Mouse (Mus musculus) kidney, adult 11 months (tissue): ENCODE data around the gene Cd164l2.

Experiments used
- DNase-seq: peaks from one replicate; pipeline ENCODE4 v3.0.0; 2022

Gene Cd164l2

DNA sequence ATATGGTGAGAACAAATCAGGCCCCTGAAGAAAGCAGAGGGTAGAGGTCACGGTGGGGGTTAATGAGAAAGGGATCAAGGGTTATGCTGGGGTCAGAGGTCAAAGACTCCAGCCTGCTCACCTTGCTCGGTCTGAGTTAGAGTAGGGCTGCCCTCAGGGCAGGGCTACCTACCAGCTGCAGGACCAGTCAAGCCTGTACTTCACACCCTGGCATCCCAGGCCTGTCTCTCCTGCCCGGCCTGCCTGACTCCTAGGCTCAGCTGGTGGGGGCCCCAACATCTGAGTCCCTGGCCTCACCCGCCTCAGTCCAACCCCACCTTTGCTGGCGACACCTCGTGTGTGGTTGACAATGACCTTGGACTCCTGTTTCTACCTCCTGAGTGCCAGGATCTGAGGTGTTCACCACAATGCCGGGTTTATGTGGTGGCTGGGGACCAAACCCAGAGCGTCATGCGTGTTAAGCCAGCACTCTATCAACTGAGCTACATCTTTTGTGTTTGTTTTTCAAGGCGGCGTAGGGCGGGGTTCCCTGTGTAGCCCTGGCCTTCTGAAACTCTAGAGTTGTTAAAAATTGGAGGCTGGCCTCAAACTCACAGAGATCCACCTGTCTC, 46.0 kb downstream of the Cd164l2 start:
- no peak for DNase-seq

DNA sequence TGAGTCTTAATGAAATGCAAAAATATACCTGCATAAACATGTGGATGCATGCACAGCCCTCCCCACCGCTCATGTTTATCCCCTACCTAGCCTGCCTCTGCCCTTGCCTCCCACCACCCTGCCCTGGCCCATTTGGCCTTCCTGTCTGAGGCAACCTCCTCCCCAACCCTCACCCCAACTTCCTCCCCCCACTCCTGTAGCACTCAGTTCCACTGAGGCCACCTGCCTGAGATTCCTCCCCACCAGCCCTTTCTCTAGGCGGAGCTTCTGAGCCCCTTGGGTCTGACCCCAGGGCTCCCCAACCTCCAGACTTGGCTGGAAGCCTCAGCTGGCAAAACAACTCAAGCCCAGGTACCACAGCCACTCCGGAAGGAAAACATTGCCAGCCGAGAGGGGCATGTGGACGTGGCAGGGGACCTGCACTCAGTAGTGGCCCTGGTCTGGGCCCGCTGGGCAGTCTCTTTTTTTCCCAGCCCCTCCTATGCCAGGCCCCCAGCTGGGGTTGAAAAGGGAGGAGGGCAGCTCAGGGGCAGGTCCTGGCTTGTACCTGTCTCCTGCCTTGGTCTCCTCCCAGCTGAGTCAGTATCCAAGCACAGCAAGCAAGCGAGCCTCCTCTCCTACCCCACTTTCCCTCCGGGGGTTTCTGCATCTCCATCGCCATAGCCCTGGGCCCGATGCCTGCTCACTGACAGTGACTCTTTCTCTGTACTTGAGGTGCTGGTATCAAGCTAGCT, 49.9 kb downstream of the Cd164l2 start:
- no peak for DNase-seq

GRCm38 (mm10) chr4:133262375-133262765, 50.4 kb downstream of the Cd164l2 start:
- DNase-seq, result no peak

GRCm38 (mm10) chr4:133262882-133263281, 51.0 kb downstream of the Cd164l2 start, which contains the start of gene Sytl1:
Gene Sytl1, minus strand, starts transcription at chr4:133263113.
- no peak for DNase-seq

- DNase-seq, result no peak
These were observed 51.8 kb downstream of the Cd164l2 start for GRCm38 (mm10) chr4:133263756-133264155.

GRCm38 (mm10) chr4:133264559-133264958, 52.6 kb downstream of the Cd164l2 start:
- no peak for DNase-seq

DNA sequence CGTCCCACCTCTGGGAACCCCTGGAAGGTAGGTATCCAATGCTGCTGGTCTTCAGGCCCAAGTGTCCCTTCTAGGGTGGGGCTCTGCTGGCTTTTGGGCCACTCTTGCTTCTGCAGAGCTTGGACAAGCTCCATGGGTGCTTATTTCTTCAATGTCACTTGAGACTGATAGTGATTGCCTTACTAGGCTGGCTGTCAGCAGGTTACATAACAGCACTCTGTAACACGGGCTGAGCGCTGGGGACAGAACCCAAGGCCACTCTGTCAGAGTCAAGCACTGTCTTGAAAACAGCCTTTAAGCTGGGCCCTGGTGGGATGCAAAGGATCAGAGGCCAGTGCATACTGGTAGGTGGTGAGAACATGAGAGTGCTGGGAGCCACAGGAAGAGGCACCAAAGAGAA, 53.4 kb downstream of the Cd164l2 start:
- no peak for DNase-seq

DNA sequence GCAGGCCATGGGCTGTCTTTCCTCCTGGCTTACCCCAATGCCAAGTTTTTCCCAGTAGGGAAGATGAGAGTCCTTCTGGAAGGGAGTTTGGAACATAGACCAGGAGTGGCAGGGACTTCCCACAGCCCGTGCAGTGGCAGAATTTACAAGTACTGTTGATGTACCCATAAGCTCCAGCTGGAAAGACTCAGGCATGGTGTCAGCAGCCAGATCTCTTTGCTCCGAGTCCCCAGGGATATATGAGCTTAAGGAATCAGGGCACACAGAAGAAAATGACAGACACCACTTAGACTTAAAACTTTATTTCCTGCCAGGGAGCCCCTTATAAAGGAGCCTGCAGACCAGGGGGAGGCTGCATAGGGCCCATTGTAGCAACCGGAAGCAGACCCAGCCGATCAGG, 53.8 kb downstream of the Cd164l2 start:
- DNase-seq, result no peak

DNA sequence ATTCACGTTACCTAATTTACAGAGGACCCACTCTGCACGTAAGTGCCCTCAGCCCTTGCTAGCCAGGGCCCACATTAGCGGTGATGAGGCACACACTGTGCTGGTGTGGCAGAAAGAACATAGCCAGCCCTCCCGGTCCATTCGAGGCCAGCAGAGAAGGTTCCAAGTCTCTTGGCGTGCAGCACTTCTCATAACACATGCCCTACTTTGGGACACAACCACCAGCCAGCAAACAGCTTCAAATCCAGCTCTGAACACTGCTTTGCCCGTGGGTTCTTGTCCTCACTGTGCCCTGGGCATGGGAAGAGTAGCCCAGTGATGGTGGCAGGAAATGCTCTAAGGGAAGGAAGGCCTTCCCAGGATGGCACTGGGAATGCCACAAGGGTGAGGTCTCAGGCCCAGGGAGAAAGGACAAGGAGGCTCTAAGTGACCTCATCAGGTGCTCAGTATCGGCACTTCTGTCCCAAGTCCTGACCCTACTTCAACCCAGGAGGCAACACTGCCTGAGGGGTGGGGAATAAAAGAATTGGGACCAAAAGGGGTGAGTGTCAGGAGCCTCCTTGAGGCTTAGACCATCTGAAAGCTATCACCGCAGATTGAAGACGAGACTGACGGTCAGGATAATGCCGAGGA, 54.4 kb downstream of the Cd164l2 start:
- DNase-seq, result no peak

GRCm38 (mm10) chr4:133268931-133269330, 57.0 kb downstream of the Cd164l2 start:
- no peak for DNase-seq

DNA sequence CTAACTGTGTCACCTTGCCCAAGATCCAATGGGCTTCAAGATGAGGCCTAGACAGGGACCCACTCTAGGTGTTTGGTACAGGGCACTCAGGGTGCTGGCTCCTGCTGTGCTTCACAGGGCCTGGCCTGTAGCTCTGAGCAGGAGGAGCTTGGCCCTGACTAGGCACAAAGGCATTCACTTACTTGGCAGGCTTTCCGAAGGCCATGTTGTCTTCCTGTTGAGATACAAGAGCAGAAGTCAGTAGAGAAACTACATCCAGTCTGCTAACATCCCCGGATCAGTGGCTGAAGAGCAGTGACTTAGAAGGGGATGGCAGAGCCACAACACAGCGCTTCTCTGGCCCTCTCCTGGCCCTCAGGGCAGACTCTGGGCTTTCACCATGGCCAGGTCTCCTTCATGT, 57.7 kb downstream of the Cd164l2 start:
- DNase-seq, result no peak

GRCm38 (mm10) chr4:133270929-133271328, 59.0 kb downstream of the Cd164l2 start:
- DNase-seq, result no peak
